Mouse (Mus musculus): ENCODE data around the gene Ascl1. TPM values are rescaled to one million over a fixed set of nuclear protein-coding genes. Genes with fewer than 3 reads are reported as not detected.

The Ascl1 gene
- 1 to 10 TPM; 5.6 to 6.0 TPM for total RNA-seq (2021)

DNA sequence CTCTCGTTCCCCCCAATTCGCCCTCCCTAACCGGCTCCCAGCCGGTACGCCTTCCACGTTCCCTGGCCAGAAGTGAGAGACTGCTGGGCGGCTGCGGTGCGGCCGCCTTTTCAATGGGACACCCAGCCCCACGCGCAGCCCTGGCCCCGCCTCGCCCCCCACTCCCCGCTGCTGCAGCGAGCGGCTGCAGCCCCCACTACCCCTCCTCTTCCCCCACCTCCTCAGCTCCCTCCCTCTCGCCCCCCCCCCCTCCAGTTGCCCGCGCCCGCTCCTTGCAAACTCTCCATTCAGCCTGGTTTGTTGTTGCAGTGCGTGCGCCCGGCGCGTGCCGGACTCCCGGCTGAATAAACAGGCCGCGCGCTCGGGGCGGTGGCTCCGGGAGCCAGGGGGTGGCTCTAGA is at the start of gene Ascl1:
Ascl1 (minus strand) TSS at position 85 of the 400 bp plus-strand sequence.
- no peak for DNase-seq

DNA sequence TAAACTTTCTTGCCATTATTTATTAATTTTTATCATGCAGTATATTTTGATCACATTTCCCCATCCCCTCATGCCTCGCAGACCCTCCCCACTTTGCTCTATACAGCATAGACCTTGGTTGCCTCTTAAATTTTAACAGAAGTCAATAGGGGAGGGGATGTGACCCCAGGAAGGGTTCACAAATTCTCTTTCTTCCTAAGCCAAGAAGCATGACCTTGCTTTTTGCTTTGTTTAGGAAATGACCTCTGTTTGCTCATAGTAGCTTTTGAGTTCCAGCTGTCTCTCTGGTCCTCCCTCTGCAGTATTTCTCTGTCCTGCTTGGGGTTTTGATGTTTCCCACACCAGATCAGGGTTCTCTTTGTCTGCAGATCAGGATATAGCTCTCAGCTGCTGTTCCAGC is 40.7 kb upstream of the Ascl1 start:
- DNase-seq = no peak

DNA sequence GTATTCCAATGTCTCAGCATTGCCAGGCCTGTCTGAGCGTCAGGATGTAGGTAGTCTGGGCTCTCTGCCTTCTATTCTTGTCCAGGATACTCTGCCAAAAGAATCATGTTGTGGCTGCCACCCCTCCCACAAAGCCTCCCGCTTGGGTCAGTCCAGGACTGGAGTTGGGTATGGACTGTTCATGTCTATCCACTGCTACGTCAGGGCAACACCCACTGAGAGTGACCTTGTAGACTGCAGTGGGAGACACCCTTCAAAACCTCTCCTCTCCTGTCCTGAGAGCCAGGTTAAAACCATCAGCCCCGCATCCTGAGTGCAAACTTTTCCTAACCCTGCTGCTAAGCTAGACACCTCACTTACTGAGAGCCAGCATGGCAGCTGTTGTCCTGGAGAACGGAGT is 28.2 kb upstream of the Ascl1 start, which contains the start of gene Pah:
Pah (plus strand) TSS at position 150 of the 400 bp plus-strand sequence.
- DNase-seq = no peak

DNA sequence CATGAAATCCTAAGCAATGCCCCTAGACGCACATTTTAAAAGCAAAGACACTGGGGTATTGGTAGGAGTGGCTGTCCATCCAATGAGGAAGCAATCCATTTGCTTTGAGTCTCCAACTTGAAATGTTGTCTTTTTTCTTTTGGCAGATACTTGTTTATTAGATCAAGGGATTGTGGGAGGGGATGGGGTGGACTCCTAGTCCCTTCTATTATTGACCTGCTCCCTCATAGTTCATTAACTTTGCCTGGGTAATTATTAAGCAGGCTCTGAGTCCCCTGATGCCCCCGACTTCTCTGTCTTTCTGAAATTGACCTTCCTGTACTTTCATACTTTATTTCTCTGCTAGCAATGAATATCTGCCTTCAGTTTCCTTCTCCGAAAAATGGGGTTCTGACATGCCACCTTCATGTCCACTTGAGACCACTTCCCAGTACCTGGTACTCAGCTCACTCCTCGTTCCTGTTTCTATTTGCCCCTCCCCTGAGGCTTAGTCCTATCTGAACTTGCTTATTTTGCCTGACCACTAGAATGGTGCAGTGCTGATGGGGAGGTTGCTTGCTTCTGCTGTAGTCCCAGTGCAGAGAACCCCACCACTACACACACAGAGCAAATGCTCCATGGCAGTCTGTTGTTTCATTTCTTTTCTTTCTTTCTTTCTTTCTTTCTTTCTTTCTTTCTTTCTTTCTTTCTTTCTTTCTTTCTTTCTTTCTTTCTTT is 27.1 kb upstream of the Ascl1 start:
- DNase-seq = no peak

DNA sequence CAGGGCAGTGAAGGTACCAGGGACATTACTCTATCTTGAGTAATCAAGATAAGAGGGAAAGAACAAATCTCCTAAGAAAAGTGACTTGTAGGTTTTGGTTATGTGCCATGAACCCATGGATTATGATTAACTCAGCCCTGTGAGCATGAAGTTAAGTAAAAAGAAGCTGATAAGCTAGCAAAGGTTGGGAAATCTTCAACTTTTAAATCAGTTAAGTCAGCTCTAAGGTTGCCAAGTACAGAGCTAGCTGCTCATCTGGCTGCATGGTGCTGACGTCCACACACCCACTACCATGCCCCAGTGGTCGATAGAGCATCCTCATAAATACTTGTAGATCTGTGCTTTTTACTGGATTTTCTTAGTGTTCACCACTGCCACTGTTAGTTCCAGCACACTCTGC is 25.1 kb upstream of the Ascl1 start:
- DNase-seq = no peak

DNA sequence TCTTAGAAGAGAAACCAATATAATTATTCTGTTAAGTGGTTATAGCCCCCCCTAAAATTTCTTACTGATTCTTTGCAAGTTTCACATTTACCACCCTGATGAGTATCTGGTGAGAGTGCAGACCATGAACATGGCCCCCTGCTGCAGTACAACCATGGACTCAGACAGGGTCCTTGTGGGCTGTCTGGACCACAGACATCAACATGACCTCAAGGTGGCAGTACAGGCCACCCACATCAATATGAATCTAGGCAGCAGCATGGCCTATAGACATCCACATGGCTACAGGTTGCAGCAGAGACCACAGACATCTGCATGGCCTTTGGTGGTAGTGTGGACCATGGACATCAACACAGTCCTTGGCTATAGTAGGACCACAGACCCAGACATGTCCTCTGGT is 19.6 kb upstream of the Ascl1 start:
- DNase-seq = no peak

DNA sequence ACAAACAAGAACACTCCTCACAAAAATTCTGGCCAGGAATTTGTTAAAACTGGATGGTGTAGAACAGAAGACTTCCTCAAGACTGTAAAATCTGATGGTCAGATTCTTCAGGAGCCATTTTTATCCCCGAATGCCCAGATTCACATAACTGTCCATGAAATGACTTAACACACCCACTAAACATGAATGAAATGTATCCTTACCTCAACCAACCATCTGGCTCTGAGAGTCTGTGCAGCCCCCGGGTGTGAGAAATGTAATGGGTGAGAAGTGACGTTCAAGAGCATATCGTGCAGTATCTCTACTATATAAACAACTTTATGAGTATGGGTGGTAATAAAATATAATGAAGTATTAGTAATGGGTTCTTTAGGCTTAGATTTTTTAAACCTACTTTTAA is 15.1 kb upstream of the Ascl1 start:
- no peak for DNase-seq

DNA sequence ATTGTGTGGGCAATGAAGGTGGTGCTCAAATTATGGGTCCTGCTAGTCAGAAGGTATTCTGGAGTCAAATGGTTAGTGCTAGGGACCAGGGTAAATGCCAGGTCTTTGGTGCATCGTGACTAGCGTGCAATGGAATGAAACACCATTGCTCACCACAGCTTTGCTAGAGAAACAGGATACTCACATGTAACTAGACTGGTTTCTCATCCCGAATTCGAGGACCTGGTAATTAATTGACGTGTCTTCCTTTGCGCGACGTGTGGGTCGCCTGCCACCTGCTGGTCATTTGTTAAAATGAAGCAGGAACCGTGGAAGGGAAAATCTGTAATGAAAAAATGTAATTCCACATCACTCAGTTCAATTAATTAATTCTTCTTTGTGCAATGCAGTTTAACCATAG is 10.5 kb upstream of the Ascl1 start:
- peak; percentile 49 to 68 for DNase-seq

DNA sequence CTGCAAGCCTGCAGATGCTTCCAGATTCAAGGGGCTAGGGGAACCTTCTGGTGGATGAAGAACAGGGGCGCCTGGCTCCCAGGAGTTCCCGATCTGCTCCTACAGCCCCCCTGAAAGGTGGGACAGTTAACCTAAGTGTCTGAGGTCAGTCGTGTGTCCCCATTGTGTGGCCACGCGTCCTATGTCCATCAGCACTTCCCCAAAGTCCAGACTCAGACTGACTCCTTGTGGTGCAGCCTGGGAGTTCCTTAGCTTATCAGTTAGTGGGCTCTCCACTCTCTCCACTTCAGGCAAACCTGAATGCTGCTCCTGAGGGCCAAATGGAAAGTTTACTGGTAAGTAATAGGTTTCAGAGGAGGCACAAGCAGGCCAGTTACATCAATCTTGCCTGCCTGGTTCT is 8.8 kb upstream of the Ascl1 start:
- no peak for DNase-seq

DNA sequence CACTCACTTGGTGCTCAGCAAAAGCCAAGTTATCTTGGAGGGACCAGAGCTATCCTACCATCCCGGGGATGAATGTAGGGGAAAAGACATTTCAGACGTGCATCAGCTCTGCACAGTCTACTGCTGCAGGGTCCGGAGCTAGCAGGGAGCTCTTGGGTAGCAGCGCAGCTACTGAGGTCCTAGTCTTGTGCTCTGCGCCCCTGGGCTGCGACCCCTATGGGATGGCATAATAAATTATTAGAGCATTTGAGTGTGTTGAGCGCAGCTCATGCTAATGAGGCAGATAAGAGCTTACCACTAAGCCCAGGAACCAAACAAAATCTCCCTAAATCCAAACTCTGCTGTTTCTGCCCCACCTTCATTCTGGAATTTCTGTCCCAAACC is 8.2 kb upstream of the Ascl1 start:
- DNase-seq = no peak

DNA sequence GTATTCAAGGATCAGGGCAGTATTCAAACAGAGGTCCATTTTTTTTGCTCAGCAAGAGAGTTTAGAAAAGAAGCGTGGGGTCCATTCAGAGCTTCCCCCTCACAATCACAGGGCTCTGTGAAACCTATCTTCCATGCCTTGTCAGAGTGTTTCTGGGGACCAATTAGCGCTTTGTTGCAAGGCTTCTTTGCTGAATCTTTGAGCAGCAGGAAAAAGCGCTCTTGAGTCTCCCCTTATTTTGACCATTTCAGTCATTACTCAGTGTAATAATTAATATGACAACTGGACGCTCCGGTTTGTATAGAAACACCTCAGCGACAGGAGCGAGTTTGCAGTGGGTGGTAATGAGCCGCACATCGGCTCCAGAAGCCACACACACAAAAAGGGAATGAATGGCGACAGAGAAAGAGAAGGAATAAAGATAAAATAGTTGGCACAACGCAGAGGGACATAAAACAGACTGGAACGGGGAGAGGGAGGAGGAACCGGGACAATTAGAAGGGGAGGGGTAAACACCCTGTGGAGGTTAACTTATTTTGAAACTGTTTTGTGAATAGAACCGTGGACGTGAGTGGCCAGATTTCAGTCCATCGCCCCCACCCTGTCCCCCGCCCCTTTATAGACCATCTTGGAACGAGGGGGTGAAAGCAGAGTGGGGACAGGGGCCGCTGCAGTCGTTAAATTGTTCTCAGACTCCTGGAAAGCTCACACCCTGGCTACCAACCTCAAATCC is 7.6 kb upstream of the Ascl1 start:
- DNase-seq = no peak

DNA sequence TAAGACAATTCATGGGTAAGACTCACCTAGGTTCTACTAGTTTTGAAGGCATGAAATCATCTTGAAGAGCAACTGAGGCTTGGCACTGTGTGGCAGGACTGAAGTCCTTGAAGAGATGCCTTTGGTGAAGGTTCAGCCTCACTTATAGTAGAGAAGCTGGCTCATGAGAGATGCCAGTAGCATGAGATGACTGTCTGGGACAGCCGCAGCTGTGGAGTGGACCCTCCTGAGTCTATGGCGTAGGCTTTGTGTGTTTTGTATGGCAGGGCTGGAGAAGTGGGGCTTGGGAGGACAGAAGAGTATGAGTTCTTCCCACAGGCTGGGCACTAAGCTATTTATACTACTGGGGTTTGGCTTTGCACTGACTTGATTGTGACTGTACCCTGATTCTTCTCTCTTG is 3.6 kb upstream of the Ascl1 start:
- DNase-seq = no peak

DNA sequence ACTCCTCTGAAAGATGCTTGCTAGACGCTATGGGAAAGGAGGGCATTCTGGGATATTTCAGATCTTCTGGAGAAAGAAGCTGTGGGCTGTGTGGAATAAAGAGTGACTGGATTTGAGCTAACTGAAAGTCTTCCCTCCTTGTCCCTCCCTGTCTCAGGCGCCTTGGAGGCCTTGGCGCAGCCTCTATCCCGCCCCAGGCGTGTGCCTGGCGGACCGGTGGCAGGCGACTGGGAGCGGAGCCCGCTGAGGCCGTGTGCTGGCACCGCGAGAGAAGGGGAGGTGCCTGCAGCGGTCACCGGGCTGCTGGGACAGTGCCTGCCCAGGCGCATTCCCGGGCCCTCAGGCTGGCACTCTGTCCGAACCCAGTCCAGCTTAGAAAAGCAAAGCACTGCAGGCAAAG is 1.1 kb upstream of the Ascl1 start:
- DNase-seq = peak; percentile 55 to 64

DNA sequence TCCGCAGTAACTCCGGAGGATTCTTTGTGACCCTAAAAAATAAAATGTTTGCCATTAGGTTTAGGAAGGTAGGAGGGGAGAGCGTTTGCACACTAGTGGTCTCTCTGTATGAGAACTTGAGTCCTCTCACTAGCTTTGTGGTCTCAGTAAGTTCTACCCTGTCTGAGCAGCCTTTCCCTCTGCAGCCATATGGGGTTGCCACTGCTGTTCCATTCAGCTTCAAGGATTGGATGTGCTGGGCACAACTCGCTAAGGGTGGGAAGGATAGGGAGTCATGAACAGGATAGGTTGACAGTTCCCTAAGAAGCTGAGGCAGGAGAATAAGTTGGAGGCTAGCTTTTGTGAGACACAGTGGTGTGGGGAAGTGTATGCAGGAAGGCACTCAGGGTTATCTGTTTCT is 716 bp upstream of the Ascl1 start:
- no peak for DNase-seq

DNA sequence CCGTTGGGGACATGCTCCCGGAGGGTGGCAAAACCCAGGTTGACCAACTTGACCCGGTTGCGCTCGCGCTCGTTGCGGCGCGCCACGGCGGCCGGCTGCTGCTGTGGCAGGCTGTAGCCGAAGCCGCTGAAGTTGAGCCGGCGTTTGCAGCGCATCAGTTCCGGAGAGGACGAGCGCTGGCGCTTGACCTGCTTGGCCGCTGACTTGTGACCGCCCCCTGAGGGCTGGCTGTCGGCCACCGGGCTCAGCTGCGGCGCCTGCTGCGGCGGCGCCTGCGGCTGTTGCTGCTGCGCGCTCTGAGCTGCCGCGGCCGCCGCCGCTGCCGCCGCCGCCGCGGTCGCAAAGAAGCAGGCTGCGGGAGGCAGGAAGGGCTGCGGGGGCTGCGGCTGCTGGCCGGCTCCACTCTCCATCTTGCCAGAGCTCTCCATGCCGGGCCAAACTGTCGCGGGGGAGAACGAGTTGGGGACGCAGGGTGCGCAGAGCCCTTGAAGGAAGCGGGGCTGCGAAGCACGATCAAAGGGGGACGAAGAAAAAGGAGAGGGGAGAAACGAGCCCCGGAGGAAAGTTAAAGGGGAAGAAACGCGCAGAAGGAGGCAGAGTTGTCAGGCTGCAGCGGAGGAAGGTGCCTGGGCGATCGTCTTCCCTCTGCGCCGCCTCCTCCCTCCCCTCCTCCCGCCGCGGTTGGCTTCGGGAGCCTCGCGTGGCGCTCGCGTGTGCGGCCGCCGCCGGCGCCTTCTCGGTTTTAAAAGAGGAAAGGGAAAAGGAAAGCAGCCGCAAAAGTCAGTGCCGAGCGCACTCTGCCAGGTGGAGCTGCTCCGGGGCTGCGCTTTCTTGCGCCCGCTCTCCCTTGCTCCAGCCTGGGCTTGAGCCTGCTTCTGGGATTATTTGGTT is 554 bp downstream of the Ascl1 start:
- DNase-seq = peak; percentile 64 to 74

DNA sequence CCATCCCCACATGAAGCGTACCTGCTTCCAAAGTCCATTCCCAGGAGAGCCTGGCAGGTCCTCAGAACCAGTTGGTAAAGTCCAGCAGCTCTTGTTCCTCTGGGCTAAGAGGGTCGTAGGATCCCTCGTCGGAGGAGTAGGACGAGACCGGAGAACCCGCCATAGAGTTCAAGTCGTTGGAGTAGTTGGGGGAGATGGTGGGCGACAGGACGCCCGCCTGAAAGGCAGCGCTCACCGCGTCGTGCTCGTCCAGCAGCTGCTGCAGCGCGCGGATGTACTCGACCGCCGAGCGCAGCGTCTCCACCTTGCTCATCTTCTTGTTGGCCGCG is 1.2 kb downstream of the Ascl1 start:
- DNase-seq = peak in 1 of 2 experiments; percentile 10

DNA sequence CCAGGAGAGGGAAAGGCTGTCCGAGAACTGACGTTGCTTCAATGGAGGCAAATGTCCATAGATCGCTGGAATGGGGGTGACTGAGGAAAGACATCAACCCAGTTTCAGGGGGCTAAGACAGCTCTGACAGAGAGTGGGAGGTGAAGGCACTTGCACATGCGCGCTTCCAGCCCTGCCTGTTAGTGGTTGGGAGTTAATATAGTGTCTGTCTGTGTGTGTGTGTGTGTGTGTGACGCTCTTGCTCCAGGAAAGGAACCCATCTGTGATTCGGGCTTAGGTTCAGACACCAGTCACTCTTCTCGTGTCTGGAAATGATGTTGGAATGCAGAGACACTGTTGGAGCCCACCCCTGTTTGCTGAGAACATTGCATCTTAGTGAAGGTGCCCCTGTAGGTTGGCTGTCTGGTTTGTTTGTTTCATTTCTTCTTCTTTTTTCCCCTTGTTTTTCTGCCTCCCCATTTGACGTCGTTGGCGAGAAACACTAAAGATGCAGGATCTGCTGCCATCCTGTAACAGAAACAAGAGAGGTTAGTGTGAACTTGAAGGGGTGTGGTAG is 1.9 kb downstream of the Ascl1 start:
- peak in 1 of 2 experiments; percentile 10 for DNase-seq

DNA sequence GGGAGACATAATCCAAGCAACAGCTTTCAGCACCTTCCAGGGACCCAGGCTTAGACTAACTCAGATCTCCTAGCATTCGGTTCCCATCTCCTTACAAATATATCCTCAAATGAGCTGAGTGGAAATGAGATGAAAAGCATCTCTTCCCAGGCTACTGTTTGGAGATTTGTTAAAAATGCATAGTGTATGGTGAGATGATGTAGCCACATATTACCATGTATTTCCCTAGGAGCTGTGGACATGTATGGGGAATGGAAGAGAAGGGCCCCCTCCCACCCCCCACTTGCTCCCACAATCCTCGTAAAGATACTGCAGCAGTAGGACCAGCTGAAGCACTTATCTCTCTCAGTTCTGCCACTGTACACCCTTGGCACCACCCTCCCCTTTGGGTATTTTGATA is 3.1 kb downstream of the Ascl1 start:
- DNase-seq = no peak

DNA sequence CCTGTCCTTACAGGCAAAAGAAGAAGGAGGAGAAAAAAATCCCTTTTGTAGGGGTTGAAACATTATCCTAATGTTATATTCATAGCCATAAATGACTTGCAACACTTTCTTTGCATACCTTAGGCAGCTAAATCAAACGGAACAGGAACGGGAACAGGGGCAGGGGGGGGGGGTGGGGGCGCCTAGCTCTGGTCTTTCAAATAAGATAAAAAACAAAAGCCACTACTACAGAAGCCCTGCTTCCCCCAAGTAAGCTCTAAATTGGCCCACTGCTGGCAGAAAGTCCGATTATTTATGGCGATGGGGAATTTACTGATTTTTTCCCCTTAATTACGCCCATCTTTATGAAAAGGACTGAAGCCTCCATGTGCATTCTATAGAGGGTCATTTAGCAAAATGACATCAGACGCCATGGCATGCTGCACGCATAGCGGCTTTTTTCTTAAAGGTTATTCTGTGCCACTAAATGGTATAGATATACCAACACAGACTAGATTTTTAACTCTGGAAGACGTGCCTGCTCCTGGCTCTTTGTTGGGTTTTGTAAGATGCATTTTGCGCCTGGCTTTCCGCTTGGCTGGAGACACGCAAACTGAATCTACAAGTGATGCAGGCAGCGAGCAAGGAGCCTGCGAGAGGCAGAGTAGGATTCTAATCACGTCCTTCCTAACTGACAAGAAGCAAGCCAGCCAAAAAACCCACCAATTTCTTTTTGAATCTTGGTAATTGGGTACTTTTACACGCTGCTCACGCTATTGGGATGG is 4.0 kb downstream of the Ascl1 start:
- peak; percentile 35 to 52 for DNase-seq

DNA sequence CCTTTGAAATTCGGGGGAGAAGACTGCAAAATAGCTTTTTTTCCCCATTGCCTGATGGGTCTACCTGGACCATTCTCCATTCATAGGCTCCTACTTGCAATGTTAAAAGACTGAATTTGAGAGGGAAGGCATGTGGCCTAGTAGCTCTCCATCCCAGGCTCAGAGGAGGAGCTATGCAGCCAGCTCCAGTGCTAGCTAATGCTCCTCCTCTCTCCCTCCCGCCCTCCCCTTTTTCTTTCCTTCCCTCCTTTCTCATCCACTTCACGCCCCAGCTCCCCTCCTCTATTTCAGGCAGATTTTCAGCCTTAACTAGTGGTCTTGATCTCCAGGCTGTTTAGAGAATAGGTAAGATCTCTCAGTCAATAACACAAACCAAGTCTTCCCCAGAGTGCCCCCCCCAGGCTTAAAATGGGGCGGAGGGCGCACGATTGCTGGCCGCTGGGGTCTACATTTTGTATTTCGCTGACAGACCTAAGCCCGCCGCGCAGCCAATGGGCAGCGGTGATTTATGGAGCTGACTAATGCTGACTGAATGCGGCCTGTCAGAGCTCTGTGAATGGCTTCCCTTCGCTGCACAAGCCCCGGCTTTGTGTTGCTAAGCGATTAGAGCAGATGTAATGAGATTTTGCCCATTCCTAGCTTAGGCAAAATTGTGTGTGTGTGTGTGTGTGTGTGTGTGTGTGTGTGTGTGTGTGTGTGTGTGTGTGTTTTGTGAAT is 4.9 kb downstream of the Ascl1 start:
- peak; percentile 50 to 52 for DNase-seq
